Mouse (Mus musculus) adrenal gland, postnatal 4 days (tissue): ENCODE measurements at regions not wholly inside any gene's neighbourhood (a gene's known extent, or its start where the extent isn't known, plus 50 kb on each side); places are given as distances from the start of the nearest gene placed in this dataset.
"Not testable (repeated sequence)": the region's sequence is repeated elsewhere in the genome, so short reads cannot be mapped to it uniquely, and the experiment has no call there.

Experiments
- DNase-seq, 2 experiments: peaks; one replicate each; pipeline ENCODE4 v3.0.0; 2021 to 2022; ENCODE audit warnings: low spot score in 2 of 2, mixed read lengths in 2 of 2

- no peak for DNase-seq
These were observed 836.2 kb upstream of the Sox9 start for GRCm38 (mm10) chr11:111945806-111946205.

- DNase-seq: no peak
These were observed 834.4 kb upstream of the Sox9 start for GRCm38 (mm10) chr11:111947671-111948070.

- no peak for DNase-seq
These were observed 828.6 kb upstream of the Sox9 start for GRCm38 (mm10) chr11:111953421-111953820.

GRCm38 (mm10) chr11:111957721-111958287 lies 824.2 kb upstream of the Sox9 start:
- DNase-seq: no peak

- DNase-seq: no peak
These were observed 820.8 kb upstream of the Sox9 start for GRCm38 (mm10) chr11:111961047-111961837.

GRCm38 (mm10) chr11:111961846-111962245 lies 820.2 kb upstream of the Sox9 start:
- no peak for DNase-seq

GRCm38 (mm10) chr11:111964066-111964465 lies 818.0 kb upstream of the Sox9 start:
- DNase-seq: no peak

- DNase-seq: no peak
These were observed 815.6 kb upstream of the Sox9 start for GRCm38 (mm10) chr11:111966401-111966800.

GRCm38 (mm10) chr11:111971001-111971400 lies 811.0 kb upstream of the Sox9 start:
- no peak for DNase-seq

- DNase-seq: no peak
These were observed 803.4 kb upstream of the Sox9 start for GRCm38 (mm10) chr11:111978667-111979066.

GRCm38 (mm10) chr11:111996395-111996794 lies 785.6 kb upstream of the Sox9 start:
- DNase-seq: no peak

GRCm38 (mm10) chr11:112010848-112011247 lies 771.2 kb upstream of the Sox9 start:
- not testable (repeated sequence) for DNase-seq

GRCm38 (mm10) chr11:112017906-112018305 lies 764.1 kb upstream of the Sox9 start:
- DNase-seq: no peak

- DNase-seq: no peak
These were observed 754.0 kb upstream of the Sox9 start for GRCm38 (mm10) chr11:112028031-112028430.

GRCm38 (mm10) chr11:112038741-112039140 lies 743.3 kb upstream of the Sox9 start:
- DNase-seq: no peak

- no peak for DNase-seq
These were observed 737.6 kb upstream of the Sox9 start for GRCm38 (mm10) chr11:112044455-112044854.

GRCm38 (mm10) chr11:112045353-112045752 lies 736.7 kb upstream of the Sox9 start:
- no peak for DNase-seq

- no peak for DNase-seq
These were observed 731.7 kb upstream of the Sox9 start for GRCm38 (mm10) chr11:112050362-112050761.

GRCm38 (mm10) chr11:112055591-112055990 lies 726.4 kb upstream of the Sox9 start:
- DNase-seq: no peak

GRCm38 (mm10) chr11:112067176-112067575 lies 714.8 kb upstream of the Sox9 start:
- DNase-seq: no peak

- no peak for DNase-seq
These were observed 713.2 kb upstream of the Sox9 start for GRCm38 (mm10) chr11:112068821-112069220.

- no peak for DNase-seq
These were observed 710.5 kb upstream of the Sox9 start for GRCm38 (mm10) chr11:112071571-112071970.

- no peak for DNase-seq
These were observed 700.6 kb upstream of the Sox9 start for GRCm38 (mm10) chr11:112081386-112081785.
